Mouse (Mus musculus) lung, adult 2 months (tissue): ENCODE measurements around the gene Timp2.

Experiments used
- CTCF ChIP-seq: fragments of 200-500 bp; IDR thresholded peaks from 2 replicates; pipeline ENCODE4 v1.5.1; 2011; ENCODE audit warnings: mild to moderate bottlenecking, low read length, control low read depth; ENCODE audit not compliant: insufficient read depth
- POLR2A ChIP-seq: fragments of 200-500 bp; IDR thresholded peaks from 2 replicates; pipeline ENCODE4 v1.6.1; 2011; ENCODE audit warnings: low read depth, mild to moderate bottlenecking, control low read depth, low read length, borderline replicate concordance; ENCODE audit errors: extremely low read depth

- TF ChIP-seq POLR2A (no peak), CTCF (no peak)
Observed at GRCm38 (mm10) chr11:118348877-118349276, 6.7 kb downstream of the Timp2 start.
